Mouse (Mus musculus) skeletal muscle tissue, adult 2 months (tissue): ENCODE results near the gene Arrdc1.

Experiments
- DNase-seq: peaks from one replicate; pipeline ENCODE4 v3.0.0-alpha.2; 2012; ENCODE audit warnings: low read depth, low spot score

The Arrdc1 gene

GRCm38 (mm10) chr2:24925284-24925683, 9.8 kb downstream of the Arrdc1 start:
- no peak for DNase-seq

- DNase-seq, result no peak
These were observed 11.5 kb downstream of the Arrdc1 start for GRCm38 (mm10) chr2:24923561-24923960.

- no peak for DNase-seq
These were observed 15.2 kb downstream of the Arrdc1 start for GRCm38 (mm10) chr2:24919839-24920175.

DNA sequence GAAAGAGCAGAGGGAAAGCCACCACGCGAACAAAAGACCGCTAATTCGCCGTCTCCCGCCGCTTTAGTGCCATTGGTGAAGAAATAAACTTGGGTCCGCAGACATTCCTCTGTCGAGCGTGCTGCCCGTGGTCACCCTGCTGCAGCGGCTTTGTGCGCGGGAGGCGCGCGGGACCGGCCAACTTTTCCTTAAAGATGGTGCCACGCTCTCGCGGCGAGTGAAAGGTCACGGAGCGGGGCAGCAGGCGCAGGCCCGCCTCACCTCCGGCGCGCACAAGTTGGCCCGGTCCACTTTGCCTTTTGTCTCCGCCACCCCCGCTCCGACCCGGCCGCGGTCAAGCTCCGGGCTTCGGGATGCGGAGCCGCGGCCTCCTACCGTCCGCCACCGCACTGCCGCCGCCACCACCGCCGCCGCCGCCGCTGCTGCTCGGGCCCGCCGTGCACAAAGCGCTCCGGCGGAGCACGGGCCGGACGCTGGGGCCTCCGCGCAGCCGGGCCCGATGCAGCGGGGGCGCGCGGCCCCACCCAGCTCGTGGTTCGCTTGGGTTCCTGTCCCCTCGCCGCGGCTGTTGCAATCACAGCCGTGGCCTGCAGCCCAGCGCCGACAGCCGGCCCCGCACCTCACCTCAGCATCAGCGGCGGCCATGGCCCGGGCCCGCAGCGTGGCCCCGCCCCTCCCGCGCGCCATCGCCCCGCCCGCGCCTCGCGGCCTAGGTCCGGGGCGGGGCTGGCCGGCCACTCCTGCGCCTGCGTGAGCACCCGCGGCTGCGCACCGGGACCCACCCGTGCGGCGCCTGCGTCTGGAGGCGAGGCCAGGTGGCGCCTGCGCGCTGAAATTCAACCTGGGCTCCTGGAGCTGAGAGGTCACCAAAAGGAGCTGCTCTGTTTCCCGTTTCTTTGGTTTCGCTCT, 15.9 kb downstream of the Arrdc1 start, which contains the start of gene Ehmt1:
Gene Ehmt1 (minus strand): TSS at position 685 of the 909 bp plus-strand sequence.
- DNase-seq, result peak; percentile 91

DNA sequence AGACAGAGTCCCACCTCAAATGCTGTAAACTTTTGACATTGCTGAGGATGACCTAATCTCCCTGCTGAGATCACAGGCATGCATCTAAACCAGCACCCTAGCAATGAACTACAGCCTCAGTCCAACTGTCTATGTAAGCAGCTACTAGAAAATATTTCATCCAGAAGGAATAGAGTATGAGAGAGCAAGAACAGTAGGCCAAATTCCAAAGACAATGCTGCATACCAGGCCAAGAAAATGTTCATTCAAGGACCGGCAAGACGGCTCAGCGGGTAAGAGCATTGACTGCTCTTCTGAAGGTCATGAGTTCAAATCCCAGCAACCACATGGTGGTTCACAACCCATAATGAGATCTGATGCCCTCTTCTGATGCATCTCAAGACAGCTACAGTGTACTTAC, 20.3 kb downstream of the Arrdc1 start:
- no peak for DNase-seq

- DNase-seq, result no peak
These were observed 22.5 kb downstream of the Arrdc1 start for GRCm38 (mm10) chr2:24912589-24912988.

GRCm38 (mm10) chr2:24912189-24912588, 22.9 kb downstream of the Arrdc1 start:
- DNase-seq, result no peak

DNA sequence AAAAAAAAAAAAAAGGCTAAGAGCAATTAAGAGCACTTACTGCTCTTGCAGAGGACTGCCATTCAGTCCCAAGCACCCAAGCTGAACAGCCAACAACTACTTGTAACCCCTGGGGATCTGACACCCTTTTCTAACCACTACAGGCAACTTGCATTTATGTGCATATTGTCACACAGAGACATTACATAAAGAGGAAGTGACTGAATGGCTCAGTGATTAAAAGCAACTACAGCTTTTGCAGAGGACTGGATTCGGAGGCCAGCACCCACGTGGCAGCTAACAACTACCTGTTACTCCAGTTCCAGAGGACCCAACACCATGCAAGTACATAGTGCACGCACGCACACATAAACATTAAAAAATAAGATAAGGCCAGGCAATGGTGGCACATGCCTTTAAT, 24.6 kb downstream of the Arrdc1 start:
- no peak for DNase-seq

- DNase-seq, result no peak
These were observed 29.3 kb downstream of the Arrdc1 start for GRCm38 (mm10) chr2:24905653-24906155.

GRCm38 (mm10) chr2:24904823-24905652, 30.0 kb downstream of the Arrdc1 start:
- no peak for DNase-seq

DNA sequence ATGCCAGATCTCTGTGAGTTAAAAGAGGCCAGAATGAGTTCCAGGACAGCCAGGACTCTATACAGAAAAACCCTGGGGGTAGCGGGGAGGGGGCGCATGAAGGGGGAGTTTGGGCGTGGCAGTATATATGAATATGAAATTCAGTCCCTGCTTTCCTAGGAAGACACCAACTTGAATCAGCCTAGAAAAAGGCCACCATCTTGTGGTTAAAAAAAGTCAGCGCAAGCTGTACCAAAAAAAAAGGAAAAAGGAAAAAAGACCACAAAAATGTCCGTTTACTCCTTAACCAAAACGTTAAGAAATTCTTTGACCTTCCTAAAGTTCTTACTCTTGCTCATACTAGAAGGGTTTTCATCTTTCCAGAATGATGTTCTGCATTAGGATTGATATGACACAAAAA, 32.1 kb downstream of the Arrdc1 start:
- no peak for DNase-seq

DNA sequence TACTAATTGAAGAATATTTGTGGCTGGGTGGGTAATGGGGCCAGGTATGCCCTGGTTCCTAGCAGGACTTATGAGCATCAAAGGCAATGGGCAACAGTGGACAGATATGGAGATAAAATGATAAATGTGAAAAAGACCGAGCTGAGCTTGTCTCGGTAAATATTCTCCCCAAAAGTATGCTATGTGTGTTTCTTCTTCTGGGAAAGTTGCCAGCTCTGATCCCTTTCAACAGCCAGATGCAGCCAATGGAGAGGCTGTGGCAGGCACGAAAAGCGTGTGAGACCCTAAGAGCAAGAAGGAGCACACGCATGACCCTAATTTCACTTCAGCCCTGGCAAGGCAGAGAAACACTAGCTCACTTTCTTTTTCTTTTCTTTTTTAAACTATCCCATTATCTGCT, 34.0 kb downstream of the Arrdc1 start:
- no peak for DNase-seq

DNA sequence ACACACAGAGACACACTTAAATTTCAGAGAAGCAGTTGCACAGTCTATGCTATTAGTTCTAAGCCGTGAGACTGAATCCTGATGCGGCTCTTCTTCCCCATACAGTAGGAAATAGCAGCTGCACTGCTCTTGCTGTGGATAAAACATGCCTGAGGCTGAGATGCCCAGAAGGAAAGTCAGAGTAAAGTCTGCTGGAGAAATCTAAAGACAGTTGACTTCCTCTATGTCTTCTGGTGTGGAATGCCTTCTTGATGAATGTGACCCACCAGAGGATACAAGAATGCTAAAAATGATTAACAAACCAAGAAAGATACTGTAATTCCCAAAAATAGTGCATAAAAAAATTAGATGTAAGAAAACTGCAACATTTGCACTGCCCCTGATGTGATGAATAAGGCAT, 35.8 kb downstream of the Arrdc1 start:
- DNase-seq, result no peak

DNA sequence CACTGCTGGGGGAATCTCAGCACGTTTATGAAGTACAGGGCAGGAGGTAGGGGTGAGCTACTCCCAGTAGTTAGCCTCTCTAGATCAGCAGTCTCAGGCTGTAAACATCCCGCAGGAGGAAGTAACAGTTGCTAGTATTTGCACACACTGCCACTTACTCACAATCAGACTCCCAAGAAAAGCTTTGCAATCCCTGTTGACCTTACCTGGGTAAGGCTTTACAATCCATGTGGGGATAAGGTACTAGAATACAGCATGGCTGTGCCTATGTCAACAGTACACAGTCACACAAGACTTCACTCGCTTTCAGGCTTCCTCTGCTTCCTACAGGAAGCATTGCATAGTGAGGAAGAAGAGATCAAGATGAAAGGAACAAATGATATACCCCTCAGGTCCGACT, 38.3 kb downstream of the Arrdc1 start:
- DNase-seq, result no peak

- no peak for DNase-seq
These were observed 40.8 kb downstream of the Arrdc1 start for GRCm38 (mm10) chr2:24894211-24894610.

DNA sequence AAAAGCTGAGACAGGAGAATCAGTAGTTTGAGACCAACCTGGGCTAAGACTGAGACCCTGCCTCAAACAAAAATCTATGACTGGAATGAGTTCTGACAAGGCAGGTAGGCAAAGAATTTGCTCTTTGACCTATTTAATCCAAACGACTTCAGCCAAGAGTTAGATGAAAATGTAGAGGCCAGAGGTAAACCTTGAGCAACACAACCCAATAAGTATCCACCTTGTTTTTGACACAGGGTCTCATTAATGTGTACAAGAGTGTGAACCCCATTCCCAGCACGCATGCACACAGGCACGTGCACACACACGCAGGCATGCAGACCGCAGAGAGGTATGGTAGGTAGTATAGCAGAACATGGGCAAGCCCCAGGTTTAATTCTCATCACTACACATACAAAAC, 42.7 kb downstream of the Arrdc1 start:
- DNase-seq, result no peak

DNA sequence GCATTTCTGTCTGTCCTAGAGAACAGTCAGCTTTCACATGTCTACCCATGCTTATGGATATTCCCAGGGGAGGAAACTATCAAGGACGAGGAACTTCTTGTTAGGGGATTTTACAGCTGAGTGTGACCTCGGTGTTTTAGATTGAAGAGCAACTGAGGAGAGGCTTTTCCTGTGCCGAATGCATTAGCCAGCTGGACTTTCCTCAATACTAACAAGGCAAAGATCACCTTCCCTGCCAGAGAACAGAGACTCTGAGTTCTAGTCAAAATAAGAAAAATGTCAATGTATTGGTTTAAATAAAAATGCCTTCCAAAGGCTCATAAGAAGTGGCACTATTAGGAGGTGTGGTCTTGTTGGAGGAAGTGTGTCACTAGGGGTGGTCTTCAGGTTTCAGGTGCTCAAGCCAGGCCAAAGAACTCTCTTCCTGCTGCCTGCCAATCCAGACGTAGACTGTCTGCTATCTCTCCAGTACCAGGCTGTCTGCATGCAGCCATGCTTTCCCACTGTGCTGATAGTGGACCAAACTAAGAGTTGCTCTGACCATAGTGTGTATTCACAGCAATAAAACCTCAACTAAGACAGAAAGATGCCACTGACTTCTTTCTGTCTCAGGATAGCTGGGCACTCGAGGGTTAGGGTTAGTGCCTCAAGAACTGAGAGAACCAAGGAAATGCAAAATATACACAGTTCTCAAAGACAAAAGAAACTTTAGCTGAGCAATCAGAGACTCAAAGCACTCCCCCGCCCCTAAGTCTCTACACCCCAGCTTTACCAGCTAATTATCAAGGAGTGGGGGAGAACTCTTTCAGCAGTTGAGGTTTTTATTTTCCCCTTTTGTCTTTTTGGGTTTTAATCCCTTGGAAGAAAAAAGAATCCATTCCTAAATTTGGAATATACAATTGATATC, 44.3 kb downstream of the Arrdc1 start:
- peak; percentile 31 for DNase-seq

DNA sequence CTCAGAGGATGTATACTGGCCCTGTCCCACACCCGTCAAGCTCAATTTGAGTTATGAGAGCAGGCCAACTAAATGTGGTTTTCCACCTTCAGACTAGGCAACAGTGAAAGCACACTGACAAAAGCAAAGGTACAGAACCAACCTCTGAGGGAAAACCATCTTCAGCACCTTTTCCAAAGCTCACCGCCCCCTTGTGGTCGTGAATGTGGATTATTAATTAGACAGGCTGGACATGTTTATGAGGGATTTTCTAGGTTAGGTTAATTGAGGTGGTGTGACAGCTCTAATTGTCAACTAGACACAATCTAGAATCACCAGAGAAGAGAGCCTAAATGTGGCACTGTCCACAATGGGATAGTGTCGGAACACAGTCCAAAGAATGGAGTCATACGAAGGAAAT, 46.2 kb downstream of the Arrdc1 start:
- DNase-seq, result no peak

- DNase-seq, result no peak
These were observed 54.4 kb downstream of the Arrdc1 start for GRCm38 (mm10) chr2:24880686-24881085.
